Mouse (Mus musculus): Measurements from ENCODE around the gene Myt1l. TPM values are rescaled to one million over a fixed set of nuclear protein-coding genes. Genes with fewer than 3 reads are reported as not detected.
A peak's percentile ranks its signal among the peaks of the same experiment; 100 is the strongest.

Gene Myt1l
- polyA plus RNA-seq, 1 experiment from 2014 or later: not detected

GRCm38 (mm10) chr12:29816761-29817160, 288.6 kb downstream of the Myt1l start:
- 34% methylated on average over 6 of the region's 6 CpGs for WGBS
- H3K27ac ChIP-seq (ENCODE audit: low read length): no peak overlapping the region

GRCm38 (mm10) chr12:29822216-29822615, 294.0 kb downstream of the Myt1l start:
- no peaks in the 10 kb centered on the region for H3K36me3 ChIP-seq (ENCODE audit: insufficient read depth, low read length)
- no peak overlapping the region for H3K9ac ChIP-seq (replicated peaks; ENCODE audit: low read depth)
- H3K4me2 ChIP-seq (replicated peaks; ENCODE audit: low read depth, low read length): no peak overlapping the region
- TF ChIP-seq EP300 (IDR thresholded peaks at IDR 0.05) (no peak), CTCF (IDR thresholded peaks at IDR 0.05) (no peak)
- H3K4me3 ChIP-seq (ENCODE audit: low read depth, low read length): no peak overlapping the region
- 64% methylated on average over 3 of the region's 3 CpGs for WGBS
- no peak overlapping the region for H3K27ac ChIP-seq (ENCODE audit: low read length)
- no peaks in the 10 kb centered on the region for H3K9me3 ChIP-seq (ENCODE audit: low read length)
- H3K27me3 ChIP-seq (replicated peaks; ENCODE audit: insufficient read depth, low read length): no peaks in the 10 kb centered on the region
- no peak for DNase-seq (ENCODE audit: low spot score)
- no peak for ATAC-seq
- no peaks in the 10 kb centered on the region for H3K4me1 ChIP-seq (ENCODE audit: insufficient read depth, low read depth, low read length)

More at GRCm38 (mm10) chr12:29816761-29817160, 288.6 kb downstream of the Myt1l start:
- H3K36me3 ChIP-seq (ENCODE audit: insufficient read depth, low read length): no peaks in the 10 kb centered on the region
- no peak overlapping the region for H3K4me2 ChIP-seq (replicated peaks; ENCODE audit: low read depth, low read length)
- H3K27me3 ChIP-seq (replicated peaks; ENCODE audit: insufficient read depth, low read length): no peaks in the 10 kb centered on the region
- H3K4me1 ChIP-seq (ENCODE audit: insufficient read depth, low read depth, low read length): 0 out of 2 replicates have a peak, but pooled peaks cover 2% of the 10 kb centered on the region
- H3K4me3 ChIP-seq (ENCODE audit: low read depth, low read length): no peak overlapping the region
- H3K9ac ChIP-seq (replicated peaks; ENCODE audit: low read depth): no peak overlapping the region
- DNase-seq (ENCODE audit: low spot score): peak; percentile 23
- no peaks in the 10 kb centered on the region for H3K9me3 ChIP-seq (ENCODE audit: low read length)
- no peak for ATAC-seq
- TF ChIP-seq EP300 (IDR thresholded peaks at IDR 0.05): no peak
- no peak for TF ChIP-seq CTCF (IDR thresholded peaks at IDR 0.05)

DNA sequence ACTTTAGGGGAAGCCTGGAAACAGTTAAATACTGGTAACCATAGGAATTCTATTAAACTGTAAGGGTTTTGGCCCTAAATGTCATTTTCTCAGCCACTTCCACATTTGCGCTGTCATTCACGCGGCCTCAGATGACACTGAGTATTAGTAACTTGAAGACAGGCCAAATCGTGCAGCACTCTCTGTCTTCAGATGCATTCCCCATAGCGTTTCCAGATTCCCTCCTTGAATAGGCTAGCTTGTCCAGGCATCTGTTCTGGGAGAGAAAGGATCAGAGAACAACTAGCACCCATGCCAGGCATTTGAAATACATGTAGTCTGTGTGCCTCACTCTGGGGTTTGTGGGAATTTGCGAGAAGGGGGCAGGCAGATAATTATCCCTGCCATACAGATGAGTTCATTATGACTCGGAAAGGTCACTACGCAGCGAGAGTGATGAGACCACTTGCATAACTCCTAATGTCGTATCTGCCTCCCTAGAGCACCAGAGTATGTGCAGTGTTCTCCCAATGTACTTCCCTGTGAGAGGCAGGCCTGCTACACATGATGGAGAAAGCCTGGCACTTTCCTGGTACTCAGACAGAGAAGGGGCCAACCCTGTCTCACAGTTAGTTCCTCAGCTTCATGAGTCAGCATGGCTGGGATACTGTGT, 295.7 kb downstream of the Myt1l start:
- Histone ChIP-seq H3K27me3 (replicated peaks; ENCODE audit: insufficient read depth, low read length) (no peaks in the 10 kb centered on the region), H3K36me3 (ENCODE audit: insufficient read depth, low read length) (no peaks in the 10 kb centered on the region), H3K9ac (replicated peaks; ENCODE audit: low read depth) (no peak overlapping the region), H3K4me3 (ENCODE audit: low read depth, low read length) (no peak overlapping the region), H3K4me1 (ENCODE audit: insufficient read depth, low read depth, low read length) (no peaks in the 10 kb centered on the region), H3K4me2 (replicated peaks; ENCODE audit: low read depth, low read length) (no peak overlapping the region), H3K9me3 (ENCODE audit: low read length) (no peaks in the 10 kb centered on the region), H3K27ac (ENCODE audit: low read length) (no peak overlapping the region)
- ATAC-seq (peak; percentile 43), DNase-seq (ENCODE audit: low spot score) (peak; percentile 68)
- TF ChIP-seq CTCF (IDR thresholded peaks at IDR 0.05) (no peak), EP300 (IDR thresholded peaks at IDR 0.05) (no peak)
- WGBS: 58% methylated on average over 10 of the region's 10 CpGs

DNA sequence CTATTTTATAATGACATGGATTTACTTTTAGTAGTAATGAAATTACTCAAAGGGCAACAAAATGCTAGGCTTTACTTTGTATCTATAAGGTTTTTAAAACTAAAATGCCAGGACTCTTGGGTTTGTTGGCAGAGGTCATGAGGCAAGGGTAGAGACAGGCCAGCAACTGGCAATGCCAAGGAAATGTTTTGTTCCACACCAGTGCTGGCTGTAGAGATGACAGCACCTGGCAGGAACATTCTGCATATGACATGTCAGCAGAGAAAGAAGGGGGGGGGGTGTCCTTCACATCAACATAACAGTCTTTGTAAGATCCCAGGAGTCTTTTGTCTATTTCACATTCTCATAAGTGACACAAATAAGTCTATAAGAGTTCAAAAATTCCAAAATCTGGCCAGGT, 302.4 kb downstream of the Myt1l start:
- no peaks in the 10 kb centered on the region for H3K36me3 ChIP-seq (ENCODE audit: insufficient read depth, low read length)
- DNase-seq (ENCODE audit: low spot score): no peak
- H3K27ac ChIP-seq (ENCODE audit: low read length): no peak overlapping the region
- no peak for ATAC-seq
- no peak overlapping the region for H3K9ac ChIP-seq (replicated peaks; ENCODE audit: low read depth)
- no peak overlapping the region for H3K4me3 ChIP-seq (ENCODE audit: low read depth, low read length)
- H3K27me3 ChIP-seq (replicated peaks; ENCODE audit: insufficient read depth, low read length): no peaks in the 10 kb centered on the region
- H3K9me3 ChIP-seq (ENCODE audit: low read length): no peaks in the 10 kb centered on the region
- no peaks in the 10 kb centered on the region for H3K4me1 ChIP-seq (ENCODE audit: insufficient read depth, low read depth, low read length)
- H3K4me2 ChIP-seq (replicated peaks; ENCODE audit: low read depth, low read length): no peak overlapping the region
- no peak for TF ChIP-seq CTCF (IDR thresholded peaks at IDR 0.05)
- TF ChIP-seq EP300 (IDR thresholded peaks at IDR 0.05): no peak

DNA sequence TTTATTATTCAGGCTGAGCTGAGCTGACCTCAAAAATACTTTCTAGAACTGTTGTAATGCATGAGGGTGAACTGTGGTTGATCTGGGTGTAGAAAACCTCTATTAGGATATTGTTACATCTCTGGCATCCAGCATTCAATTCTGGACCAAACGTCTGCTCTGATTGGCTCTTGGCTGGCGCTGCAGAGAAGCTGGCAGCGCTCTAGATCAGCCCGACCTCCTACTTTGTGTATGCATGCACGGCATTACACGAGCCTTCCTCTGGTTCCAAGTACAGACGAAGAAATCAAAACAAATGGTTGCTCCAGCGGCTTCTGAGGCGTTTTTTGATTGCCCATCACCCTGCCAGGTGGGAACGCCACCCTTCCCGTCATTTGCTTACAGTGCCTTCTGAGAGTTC, 303.2 kb downstream of the Myt1l start:
- no peak overlapping the region for H3K4me3 ChIP-seq (ENCODE audit: low read depth, low read length)
- no peaks in the 10 kb centered on the region for H3K36me3 ChIP-seq (ENCODE audit: insufficient read depth, low read length)
- no peak for TF ChIP-seq CTCF (IDR thresholded peaks at IDR 0.05)
- TF ChIP-seq EP300 (IDR thresholded peaks at IDR 0.05): no peak
- no peak for ATAC-seq
- H3K4me1 ChIP-seq (ENCODE audit: insufficient read depth, low read depth, low read length): no peaks in the 10 kb centered on the region
- no peaks in the 10 kb centered on the region for H3K27me3 ChIP-seq (replicated peaks; ENCODE audit: insufficient read depth, low read length)
- DNase-seq (ENCODE audit: low spot score): no peak
- H3K27ac ChIP-seq (ENCODE audit: low read length): no peak overlapping the region
- no peaks in the 10 kb centered on the region for H3K9me3 ChIP-seq (ENCODE audit: low read length)
- 43% methylated on average over 11 of the region's 11 CpGs for WGBS
- H3K4me2 ChIP-seq (replicated peaks; ENCODE audit: low read depth, low read length): no peak overlapping the region
- no peak overlapping the region for H3K9ac ChIP-seq (replicated peaks; ENCODE audit: low read depth)

- Histone ChIP-seq H3K9ac (replicated peaks; ENCODE audit: low read depth) (no peak overlapping the region), H3K27ac (ENCODE audit: low read length) (no peak overlapping the region), H3K4me1 (ENCODE audit: insufficient read depth, low read depth, low read length) (no peaks in the 10 kb centered on the region), H3K36me3 (ENCODE audit: insufficient read depth, low read length) (no peaks in the 10 kb centered on the region), H3K4me3 (ENCODE audit: low read depth, low read length) (no peak overlapping the region), H3K4me2 (replicated peaks; ENCODE audit: low read depth, low read length) (no peak overlapping the region), H3K27me3 (replicated peaks; ENCODE audit: insufficient read depth, low read length) (no peaks in the 10 kb centered on the region), H3K9me3 (ENCODE audit: low read length) (no peaks in the 10 kb centered on the region)
- TF ChIP-seq EP300 (IDR thresholded peaks at IDR 0.05): no peak
- TF ChIP-seq CTCF (IDR thresholded peaks at IDR 0.05): peak; percentile 67
- 69% methylated on average over 5 of the region's 5 CpGs for WGBS
- DNase-seq (ENCODE audit: low spot score): peak; percentile 65
- no peak for ATAC-seq
Observed at GRCm38 (mm10) chr12:29837301-29837791, 309.2 kb downstream of the Myt1l start.

All from lung, postnatal 0 days (tissue).